Mouse (Mus musculus): ENCODE data around the gene Fnip2. TPM values are rescaled to one million over a fixed set of nuclear protein-coding genes. Genes with fewer than 3 reads are reported as not detected.

Fnip2 gene
- total and polyA plus RNA-seq, 3 experiments: 0.21 to 0.71 (median 0.31) TPM

- H3K27ac ChIP-seq (ENCODE audit: insufficient read depth, low read depth): no peak overlapping the region
- no peak for TF ChIP-seq TBP (conservative IDR thresholded peaks at IDR 0.05; ENCODE audit: low read depth, low read length)
- no peak for TF ChIP-seq POLR2AphosphoS2 (IDR thresholded peaks at IDR 0.05; ENCODE audit: low read depth, low read length)
- no peak for TF ChIP-seq ZKSCAN1 (IDR thresholded peaks at IDR 0.05; ENCODE audit: borderline replicate concordance, low read depth, low read length)
- no peak for TF ChIP-seq HCFC1 (IDR thresholded peaks at IDR 0.05; ENCODE audit: low read depth, low read length)
- TF ChIP-seq MXI1 (IDR thresholded peaks at IDR 0.05; ENCODE audit: low read depth, low read length): no peak
- no peak for TF ChIP-seq CTCF (conservative IDR thresholded peaks at IDR 0.05 in 1 of 2, IDR thresholded peaks at IDR 0.05 in 1 of 2; ENCODE audit: low read depth in 2 of 2, low read length in 2 of 2)
- no peak for TF ChIP-seq NELFE (IDR thresholded peaks at IDR 0.05; ENCODE audit: low read depth, low read length)
- TF ChIP-seq ETS1 (conservative IDR thresholded peaks at IDR 0.05; ENCODE audit: low read depth, low read length): no peak
- no peak for TF ChIP-seq MEF2A (IDR thresholded peaks at IDR 0.05; ENCODE audit: borderline replicate concordance, low read depth, low read length)
- no peak for TF ChIP-seq NRF1 (IDR thresholded peaks at IDR 0.05; ENCODE audit: low read depth, low read length)
- no peak for TF ChIP-seq ZC3H11A (IDR thresholded peaks at IDR 0.05; ENCODE audit: low read depth, low read length)
- no peak for TF ChIP-seq E2F4 (IDR thresholded peaks at IDR 0.05; ENCODE audit: insufficient replicate concordance, low read depth, low read length)
- no peak for TF ChIP-seq JUND (conservative IDR thresholded peaks at IDR 0.05; ENCODE audit: low read depth, low read length)
- TF ChIP-seq KAT2A (IDR thresholded peaks at IDR 0.05; ENCODE audit: insufficient replicate concordance, low read length): no peak
- no peak for TF ChIP-seq CHD1 (IDR thresholded peaks at IDR 0.05; ENCODE audit: low read depth, low read length)
- no peak for TF ChIP-seq RAD21 (IDR thresholded peaks at IDR 0.05; ENCODE audit: low read depth, low read length)
- TF ChIP-seq MYC (IDR thresholded peaks at IDR 0.05; ENCODE audit: low read depth, low read length): no peak
- TF ChIP-seq UBTF (IDR thresholded peaks at IDR 0.05; ENCODE audit: low read depth, low read length): no peak
- TF ChIP-seq TCF12 (IDR thresholded peaks at IDR 0.05; ENCODE audit: low read depth, low read length): no peak
- TF ChIP-seq MAX (IDR thresholded peaks at IDR 0.05; ENCODE audit: low read length): no peak
- peaks cover 0 to 32% of the 10 kb centered on the region in 2 experiments; a peak in 2 of 4 replicates for H3K4me1 ChIP-seq (ENCODE audit: control insufficient read depth in 1 of 2, insufficient read depth in 2 of 2)
- H3K9ac ChIP-seq (ENCODE audit: insufficient read depth, low read depth): no peak overlapping the region
- no peaks in the 10 kb centered on the region for H3K79me2 ChIP-seq (replicated peaks; ENCODE audit: control insufficient read depth, extremely low read depth, insufficient read depth, poor library complexity, severe bottlenecking)
- dilution Hi-C loops (cut with MboI; ENCODE audit: extremely low pct_ligation_motif_present, extremely low pct_unique_long_range_greater_than_20kb, low sequenced_read_pairs): no loop called here
- no peak for DNase-seq (ENCODE audit: extremely low read depth)
- H3K4me2 ChIP-seq (ENCODE audit: insufficient read depth, low read depth, poor library complexity, severe bottlenecking): no peak overlapping the region
- H3K9me3 ChIP-seq (replicated peaks; ENCODE audit: low read length): no peaks in the 10 kb centered on the region
- H3K36me3 ChIP-seq (replicated peaks in 1 of 2; ENCODE audit: control insufficient read depth in 1 of 2, insufficient read depth in 1 of 2, low read length in 1 of 2): no peaks in the 10 kb centered on the region
- in situ Hi-C loops (cut with MboI; ENCODE audit: low pct_ligation_motif_present, low pct_unique_long_range_greater_than_20kb, low sequenced_read_pairs): no loop called here
- H3K4me3 ChIP-seq (replicated peaks in 1 of 3; ENCODE audit: low read depth in 2 of 3, low read length in 2 of 3, poor library complexity in 1 of 3): no peak overlapping the region
- H3K27me3 ChIP-seq (replicated peaks): peaks cover 13% of the 10 kb centered on the region
These were observed 27.9 kb downstream of the Fnip2 start for GRCm38 (mm10) chr3:79539656-79540055.

- in situ Hi-C loops (cut with MboI; ENCODE audit: low pct_ligation_motif_present, low pct_unique_long_range_greater_than_20kb, low sequenced_read_pairs): no loop called here
- H3K4me1 ChIP-seq (ENCODE audit: control insufficient read depth in 1 of 2, insufficient read depth in 2 of 2): peaks cover 0 to 32% of the 10 kb centered on the region in 2 experiments; a peak in 2 of 4 replicates
- no peaks in the 10 kb centered on the region for H3K9me3 ChIP-seq (replicated peaks; ENCODE audit: low read length)
- no peaks in the 10 kb centered on the region for H3K79me2 ChIP-seq (replicated peaks; ENCODE audit: control insufficient read depth, extremely low read depth, insufficient read depth, poor library complexity, severe bottlenecking)
- H3K36me3 ChIP-seq (replicated peaks in 1 of 2; ENCODE audit: control insufficient read depth in 1 of 2, insufficient read depth in 1 of 2, low read length in 1 of 2): no peaks in the 10 kb centered on the region
- no peak for DNase-seq (ENCODE audit: extremely low read depth)
- dilution Hi-C loops (cut with MboI; ENCODE audit: extremely low pct_ligation_motif_present, extremely low pct_unique_long_range_greater_than_20kb, low sequenced_read_pairs): no loop called here
- no peak overlapping the region for H3K9ac ChIP-seq (ENCODE audit: insufficient read depth, low read depth)
- H3K27me3 ChIP-seq (replicated peaks): peaks cover 12% of the 10 kb centered on the region
- no peak overlapping the region for H3K4me2 ChIP-seq (ENCODE audit: insufficient read depth, low read depth, poor library complexity, severe bottlenecking)
- H3K27ac ChIP-seq (ENCODE audit: insufficient read depth, low read depth): no peak overlapping the region
- no peak for TF ChIP-seq TBP (conservative IDR thresholded peaks at IDR 0.05; ENCODE audit: low read depth, low read length)
- TF ChIP-seq USF2 (conservative IDR thresholded peaks at IDR 0.05; ENCODE audit: low read depth, low read length): no peak
- no peak for TF ChIP-seq RCOR1 (conservative IDR thresholded peaks at IDR 0.05; ENCODE audit: low read depth, low read length)
- no peak for TF ChIP-seq MXI1 (IDR thresholded peaks at IDR 0.05; ENCODE audit: low read depth, low read length)
- no peak for TF ChIP-seq ELF1 (IDR thresholded peaks at IDR 0.05; ENCODE audit: low read depth, low read length)
- TF ChIP-seq JUND (conservative IDR thresholded peaks at IDR 0.05; ENCODE audit: low read depth, low read length): no peak
- TF ChIP-seq CHD2 (IDR thresholded peaks at IDR 0.05; ENCODE audit: low read length): no peak
- TF ChIP-seq ETS1 (conservative IDR thresholded peaks at IDR 0.05; ENCODE audit: low read depth, low read length): no peak
- no peak for TF ChIP-seq EP300 (IDR thresholded peaks at IDR 0.05; ENCODE audit: low read length)
- no peak for TF ChIP-seq SIN3A (IDR thresholded peaks at IDR 0.05; ENCODE audit: low read length)
- no peak for TF ChIP-seq UBTF (IDR thresholded peaks at IDR 0.05; ENCODE audit: low read depth, low read length)
- TF ChIP-seq POLR2AphosphoS2 (IDR thresholded peaks at IDR 0.05; ENCODE audit: low read depth, low read length): no peak
- no peak overlapping the region for H3K4me3 ChIP-seq (replicated peaks in 1 of 3; ENCODE audit: low read depth in 2 of 3, low read length in 2 of 3, poor library complexity in 1 of 3)
These were observed 28.5 kb downstream of the Fnip2 start for GRCm38 (mm10) chr3:79539124-79539523.

Data from CH12.LX (cell line).